Mouse (Mus musculus) lung, adult 2 months (tissue): ENCODE measurements at regions not wholly inside any gene's neighbourhood (a gene's known extent, or its start where the extent isn't known, plus 50 kb on each side); places are given as distances from the start of the nearest gene placed in this dataset.

Experiments
- DNase-seq: peaks from one replicate; pipeline ENCODE4 v3.0.0; 2022
- H3K4me1 ChIP-seq: fragments of 200-500 bp; 2 replicates; pipeline ENCODE4 v1.6.1; 2011; ENCODE audit warnings: low read length; ENCODE audit not compliant: control insufficient read depth, insufficient read depth
- H3K4me3 ChIP-seq: fragments of 200-500 bp; replicated peaks from 2 replicates; pipeline ENCODE3; 2011; ENCODE audit warnings: low read depth, mild to moderate bottlenecking, control low read depth, low read length; ENCODE audit errors: extremely low read depth
- CTCF ChIP-seq: fragments of 200-500 bp; IDR thresholded peaks from 2 replicates; pipeline ENCODE4 v1.5.1; 2011; ENCODE audit warnings: mild to moderate bottlenecking, low read length, control low read depth; ENCODE audit not compliant: insufficient read depth
- POLR2A ChIP-seq: fragments of 200-500 bp; IDR thresholded peaks from 2 replicates; pipeline ENCODE4 v1.6.1; 2011; ENCODE audit warnings: low read depth, mild to moderate bottlenecking, control low read depth, low read length, borderline replicate concordance; ENCODE audit errors: extremely low read depth
- WGBS: fragments of 180-500 bp; shearing (Covaris S2); methylation state at CpG from one replicate; pipeline ENCODE4 v1.1.7; 2018; 5-methylcytosine and 5-hydroxymethylcytosine counted together

DNA sequence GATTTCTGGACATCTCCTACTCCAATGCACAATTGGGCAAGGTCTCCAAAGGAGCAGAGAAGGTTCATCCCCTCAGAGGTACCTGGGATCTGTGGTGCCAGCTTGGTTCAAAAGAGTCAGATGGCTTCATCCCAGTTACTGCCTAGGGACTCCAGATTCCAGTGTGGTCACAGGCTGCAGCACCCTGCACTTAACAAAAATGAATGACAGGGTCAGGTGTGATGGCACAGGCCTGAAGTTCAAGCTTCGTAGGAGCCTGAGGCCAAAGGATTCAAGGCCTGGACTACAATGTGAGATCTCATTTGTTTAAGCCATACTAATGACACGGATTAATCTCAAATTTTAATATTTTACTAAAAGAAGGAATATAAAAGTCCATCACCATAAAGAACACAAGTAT, 209.1 kb downstream of the Gm26897 start:
- Histone ChIP-seq H3K4me3 (no peak overlapping the region), H3K4me1 (no peaks in the 10 kb centered on the region)
- WGBS, result 87% methylated on average over 2 of the region's 2 CpGs
- TF ChIP-seq POLR2A (no peak), CTCF (no peak)
- DNase-seq, result no peak

DNA sequence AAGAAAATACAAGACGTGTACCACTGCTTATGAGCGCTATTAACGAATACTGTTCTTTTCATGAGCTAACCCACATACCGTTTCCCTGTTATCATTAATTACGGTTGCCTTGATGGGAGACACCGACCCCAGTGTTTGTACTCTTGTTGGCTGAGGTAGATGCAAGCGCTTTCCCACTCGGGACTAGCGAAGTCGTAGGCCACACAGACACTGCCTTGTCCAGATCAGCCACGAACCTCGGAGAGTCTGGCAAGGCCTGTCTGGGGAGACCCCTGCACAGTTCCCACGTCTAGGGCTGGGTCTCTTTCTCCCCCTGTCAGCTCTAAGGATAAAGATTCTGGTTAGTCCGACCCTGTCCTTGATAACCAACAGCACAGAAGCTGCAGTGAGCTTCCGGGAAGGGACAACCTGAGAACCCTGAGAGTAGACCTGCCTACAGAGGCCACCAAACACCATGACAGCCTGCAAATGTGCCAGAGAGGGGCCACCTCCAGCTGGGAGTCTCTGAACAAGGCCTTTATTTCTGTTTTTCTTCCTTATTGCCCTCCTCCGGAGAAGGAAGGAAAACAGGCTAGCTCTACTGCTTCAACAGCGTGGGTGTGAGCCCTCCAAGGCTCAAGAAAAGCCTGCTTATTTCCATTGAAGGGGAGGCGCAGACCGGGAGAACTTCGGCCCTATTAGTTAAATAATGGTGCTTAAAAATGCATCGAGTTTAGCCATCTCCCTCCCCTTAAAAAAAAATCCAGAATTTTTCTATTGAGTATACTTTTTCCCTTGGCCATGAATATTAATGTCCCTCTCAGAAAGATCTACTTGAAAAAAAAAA, 209.8 kb downstream of the Gm26897 start:
- no peaks in the 10 kb centered on the region for H3K4me1 ChIP-seq
- DNase-seq, result no peak
- no peak overlapping the region for H3K4me3 ChIP-seq
- TF ChIP-seq POLR2A (no peak), CTCF (no peak)
- WGBS, result 71% methylated on average over 21 of the region's 21 CpGs

- 19% methylated on average over 28 of the region's 28 CpGs for WGBS
- Histone ChIP-seq H3K4me1 (no peaks in the 10 kb centered on the region), H3K4me3 (no peak overlapping the region)
- no peak for DNase-seq
- TF ChIP-seq POLR2A (no peak), CTCF (no peak)
Observed at GRCm38 (mm10) chr5:111944273-111944971, 210.7 kb downstream of the Gm26897 start.

GRCm38 (mm10) chr5:111944972-111945285, 211.2 kb downstream of the Gm26897 start:
- TF ChIP-seq CTCF (no peak), POLR2A (no peak)

DNA sequence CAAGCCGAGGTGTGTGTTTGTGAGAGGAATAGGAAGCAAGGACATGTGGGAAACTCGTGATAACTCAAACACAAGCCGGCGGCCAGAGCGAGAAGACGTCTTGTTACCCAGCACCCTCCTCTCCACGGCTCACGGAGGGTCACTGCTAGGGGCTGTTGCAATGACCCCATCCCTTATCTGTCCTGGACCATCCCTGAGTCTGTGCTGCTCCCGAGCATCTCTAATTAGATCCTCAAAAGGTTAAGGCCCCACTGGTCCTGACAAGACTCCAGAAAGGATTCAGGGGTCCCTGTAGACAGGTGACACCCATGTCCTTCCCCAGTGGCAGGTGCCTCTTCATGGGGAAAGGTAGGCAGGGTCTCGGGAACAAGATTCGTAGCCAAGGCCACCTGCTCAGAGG, 212.6 kb downstream of the Gm26897 start:
- Histone ChIP-seq H3K4me1 (no peaks in the 10 kb centered on the region), H3K4me3 (no peak overlapping the region)
- no peak for TF ChIP-seq POLR2A
- no peak for TF ChIP-seq CTCF
- DNase-seq, result no peak
- WGBS, result 83% methylated on average over 11 of the region's 11 CpGs

More at GRCm38 (mm10) chr5:111944972-111945285, 211.2 kb downstream of the Gm26897 start:
- WGBS, result 41% methylated on average over 3 of the region's 3 CpGs
- Histone ChIP-seq H3K4me3 (no peak overlapping the region), H3K4me1 (no peaks in the 10 kb centered on the region)
- no peak for DNase-seq

- Histone ChIP-seq H3K4me3 (no peak overlapping the region), H3K4me1 (no peaks in the 10 kb centered on the region)
- peak; percentile 3 for DNase-seq
- WGBS, result 56% methylated on average over 28 of the region's 28 CpGs
- TF ChIP-seq CTCF (no peak), POLR2A (no peak)
Observed at GRCm38 (mm10) chr5:111957698-111958097, 224.0 kb downstream of the Gm26897 start.

- no peaks in the 10 kb centered on the region for H3K4me1 ChIP-seq
- no peak for TF ChIP-seq POLR2A
- TF ChIP-seq CTCF, result no peak
- no peak overlapping the region for H3K4me3 ChIP-seq
- peak; percentile 4 for DNase-seq
- WGBS, result 42% methylated on average over 17 of the region's 17 CpGs
Observed at GRCm38 (mm10) chr5:111958226-111958625, 224.5 kb downstream of the Gm26897 start.

GRCm38 (mm10) chr5:111965311-111965710, 231.6 kb downstream of the Gm26897 start:
- no peak for DNase-seq
- no peaks in the 10 kb centered on the region for H3K4me1 ChIP-seq
- no peak for TF ChIP-seq POLR2A
- no peak for TF ChIP-seq CTCF
- 87% methylated on average over 7 of the region's 7 CpGs for WGBS
- no peak overlapping the region for H3K4me3 ChIP-seq

GRCm38 (mm10) chr5:111968121-111968520, 234.4 kb downstream of the Gm26897 start:
- Histone ChIP-seq H3K4me1 (no peaks in the 10 kb centered on the region), H3K4me3 (no peak overlapping the region)
- no peak for DNase-seq
- 70% methylated on average over 11 of the region's 11 CpGs for WGBS
- TF ChIP-seq CTCF (no peak), POLR2A (no peak)

DNA sequence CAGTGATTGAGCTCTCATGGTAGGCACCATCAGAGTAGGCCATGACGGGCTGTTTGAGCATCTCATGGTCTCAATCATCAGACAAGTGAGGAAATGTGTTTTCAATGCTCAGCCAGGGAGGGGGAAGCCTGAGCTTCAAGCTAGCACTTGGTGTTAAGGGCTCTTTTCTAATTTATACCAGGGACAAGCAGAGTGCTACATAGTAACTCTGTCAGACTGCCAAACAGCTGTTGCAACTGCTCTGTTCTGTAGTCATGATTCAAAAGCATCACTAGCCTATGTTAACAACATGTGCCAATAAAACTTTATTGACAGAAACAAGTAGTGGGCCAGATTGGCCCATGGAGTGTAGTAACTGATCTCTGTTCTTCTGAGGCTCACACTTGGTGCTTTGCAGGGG, 235.0 kb downstream of the Gm26897 start:
- WGBS, result 73% methylated on average over 1 of the region's 1 CpGs
- H3K4me1 ChIP-seq, result no peaks in the 10 kb centered on the region
- DNase-seq, result no peak
- no peak overlapping the region for H3K4me3 ChIP-seq
- TF ChIP-seq CTCF, result no peak
- TF ChIP-seq POLR2A, result no peak
